Mouse (Mus musculus): ENCODE data around the gene Rps17.

Rps17 gene

DNA sequence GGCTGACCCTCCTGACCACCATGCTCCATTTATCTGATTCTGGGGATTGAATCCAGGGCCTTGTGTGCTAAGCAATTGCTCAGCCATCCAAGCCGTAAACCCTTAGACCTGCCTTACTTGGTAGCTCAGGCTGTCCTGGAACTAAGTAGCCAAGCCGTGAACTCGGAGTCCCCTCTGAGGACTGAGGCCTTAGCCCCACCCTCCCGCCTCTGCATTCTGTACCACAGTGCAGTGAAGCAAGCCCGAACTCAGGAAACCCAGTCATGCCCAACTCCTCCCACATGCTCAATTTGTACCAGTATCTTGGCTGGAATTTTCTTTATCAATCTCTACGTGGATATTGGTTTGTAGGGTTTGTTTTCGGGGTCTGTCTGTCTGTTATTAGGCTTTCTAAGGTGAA is 13.2 kb downstream of the Rps17 start:
- no peak for DNase-seq (ENCODE audit: low spot score in 2 of 2)

DNA sequence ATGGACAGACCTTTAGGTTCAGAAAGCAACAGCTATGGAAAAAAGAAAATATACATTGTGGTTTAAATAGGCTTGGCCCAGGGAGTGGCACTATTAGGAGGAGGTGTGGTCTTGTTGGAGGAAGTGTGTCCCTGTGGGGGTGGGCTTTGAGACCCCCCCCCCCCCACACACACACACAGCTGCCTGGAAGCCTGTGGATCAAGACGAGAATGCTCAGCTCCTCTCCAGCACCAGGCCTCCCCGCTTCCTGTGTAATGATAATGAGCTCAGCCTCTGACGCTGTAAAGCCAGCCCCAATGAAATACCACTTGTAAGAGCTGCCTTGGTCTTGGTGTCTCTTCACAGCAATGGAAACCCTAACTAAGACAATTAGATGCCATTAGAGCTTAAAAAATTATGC is 14.3 kb downstream of the Rps17 start:
- no peak for DNase-seq (ENCODE audit: low spot score in 2 of 2)

DNA sequence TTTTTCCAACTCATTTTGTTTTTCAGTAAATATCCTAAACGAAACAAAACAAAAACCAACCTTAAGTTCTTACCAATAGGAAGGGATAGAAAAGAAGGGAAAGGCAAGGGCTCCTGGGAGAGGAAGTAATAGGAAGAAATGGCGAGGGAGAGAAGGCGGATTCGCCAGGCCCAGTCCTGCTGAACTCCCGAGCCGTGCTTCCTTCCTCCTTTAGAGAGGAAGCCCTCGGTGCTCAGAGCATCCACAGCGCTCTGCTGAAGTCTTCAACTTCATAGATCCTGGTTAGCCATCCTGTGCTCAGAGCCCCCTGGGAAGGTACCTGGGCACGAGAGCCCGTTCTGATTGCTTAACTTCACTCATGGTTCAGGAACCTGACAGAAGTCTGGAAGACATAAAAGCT is 17.4 kb downstream of the Rps17 start:
- no peak for DNase-seq (ENCODE audit: low spot score in 2 of 2)

DNA sequence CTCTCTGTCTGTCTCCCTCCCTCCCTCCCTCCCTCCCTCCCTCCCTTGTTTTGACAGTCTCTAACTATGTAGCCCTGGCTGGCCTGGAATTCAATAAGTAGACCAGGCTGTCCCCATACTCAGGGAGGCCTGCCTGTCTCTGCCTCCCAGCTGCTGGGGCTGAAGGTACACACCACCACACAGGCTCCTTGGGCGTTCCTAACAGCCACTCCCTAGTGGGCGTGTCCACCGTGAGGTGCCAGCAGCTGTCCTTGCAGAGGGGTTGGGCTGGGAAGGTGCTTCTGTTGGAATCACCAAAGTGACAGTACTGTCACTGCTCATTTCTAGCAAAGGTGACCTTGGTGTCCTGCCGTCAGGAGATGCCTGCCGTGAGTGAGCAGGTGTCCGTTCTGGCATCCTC is 18.2 kb downstream of the Rps17 start:
- no peak for DNase-seq (ENCODE audit: low spot score in 2 of 2)

DNA sequence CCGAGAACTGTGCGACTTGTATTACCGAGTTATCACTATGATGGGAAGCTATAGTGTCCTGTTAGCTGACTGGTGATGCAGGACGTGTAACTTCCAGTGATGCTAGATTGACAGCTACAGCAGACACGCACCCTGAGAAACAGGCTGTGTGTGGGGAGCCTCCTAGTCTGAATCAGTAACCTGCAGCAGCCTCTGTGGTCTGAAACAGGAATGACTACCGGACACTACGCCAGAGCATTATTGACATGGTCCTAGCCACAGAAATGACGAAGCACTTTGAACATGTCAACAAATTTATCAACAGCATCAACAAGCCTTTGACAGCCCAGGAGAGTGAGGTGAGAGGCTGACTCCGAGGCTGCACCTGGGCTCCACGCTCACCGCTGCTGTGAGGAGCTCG is 19.0 kb downstream of the Rps17 start:
- no peak for DNase-seq (ENCODE audit: low spot score in 2 of 2)

DNA sequence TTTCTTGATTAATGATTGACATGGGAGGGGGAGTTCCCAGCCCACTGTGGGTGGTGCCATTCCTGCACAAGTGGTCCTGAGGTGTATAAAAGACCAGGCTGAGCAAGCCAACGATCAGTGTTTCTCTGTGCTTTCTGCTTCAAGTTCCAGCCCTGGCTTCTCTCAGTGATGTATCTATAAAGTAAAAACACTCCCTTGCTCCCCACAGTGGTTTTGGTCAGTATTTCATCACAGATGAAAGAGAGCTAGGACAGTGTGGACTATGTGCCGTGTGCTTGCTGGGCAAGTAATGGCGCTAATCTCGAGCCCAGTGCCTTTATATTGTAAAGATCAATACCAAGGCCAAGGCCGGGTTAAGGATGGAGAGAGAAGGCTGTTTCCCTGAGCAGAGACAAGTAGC is 23.3 kb downstream of the Rps17 start:
- DNase-seq (ENCODE audit: low spot score in 2 of 2): no peak

DNA sequence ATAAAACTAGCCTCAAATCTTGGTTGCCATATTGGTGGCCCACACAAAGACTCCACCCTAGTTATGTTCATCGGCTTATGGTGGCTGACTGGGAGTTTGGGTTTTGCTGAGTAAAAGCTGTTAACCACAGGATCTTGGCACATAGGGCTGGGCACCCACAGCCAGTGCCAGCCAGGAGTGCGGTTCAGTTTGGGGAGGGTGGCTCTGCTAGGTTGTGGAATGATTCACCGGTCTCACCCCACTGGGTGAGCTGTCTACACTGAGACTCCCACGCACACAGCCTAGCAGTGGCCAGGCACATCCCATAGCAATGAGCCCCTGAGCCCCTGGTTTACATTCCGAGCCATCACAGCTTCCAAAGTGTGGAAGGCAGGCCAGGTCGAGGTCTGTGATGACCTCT is 25.3 kb downstream of the Rps17 start:
- no peak for DNase-seq (ENCODE audit: low spot score in 2 of 2)

DNA sequence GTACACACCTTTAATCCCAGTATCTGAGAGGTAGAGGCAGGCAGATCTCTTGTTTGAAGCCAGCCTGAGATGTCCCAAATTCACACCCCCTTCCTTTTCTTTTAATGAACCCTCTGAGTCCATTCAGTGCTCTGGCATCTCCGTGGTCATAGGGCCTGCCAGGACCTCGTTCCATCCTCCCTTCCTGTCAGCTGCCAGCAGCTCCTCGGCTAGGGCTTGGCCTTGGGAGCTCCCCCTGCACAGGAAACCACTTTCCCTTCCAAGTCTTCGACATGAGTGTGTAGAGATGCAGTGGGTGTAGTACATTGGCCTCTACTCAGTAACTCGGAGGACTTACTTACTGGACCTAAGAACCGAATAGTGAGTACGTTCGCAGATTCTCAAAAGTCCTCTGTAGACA is 29.5 kb downstream of the Rps17 start:
- no peak for DNase-seq (ENCODE audit: low spot score in 2 of 2)

DNA sequence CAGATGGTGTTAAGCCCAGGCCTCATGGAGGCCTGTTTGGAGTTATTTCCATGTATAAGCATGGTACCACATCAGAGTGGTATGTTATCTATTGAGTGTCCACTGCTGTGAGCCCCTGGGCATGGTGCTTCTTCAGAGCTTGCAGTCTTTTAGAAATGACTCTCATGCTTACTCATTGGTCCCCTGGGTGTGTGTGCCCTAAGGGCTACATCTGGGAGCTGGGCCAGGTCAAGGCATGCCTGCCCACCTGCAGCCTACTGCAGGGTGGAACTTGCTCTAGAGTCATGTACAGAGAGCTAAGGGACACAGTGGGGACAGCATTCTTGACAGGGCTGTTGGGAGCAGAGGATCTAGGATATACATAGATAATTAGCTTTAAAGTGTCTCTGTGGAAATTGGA is 33.5 kb downstream of the Rps17 start:
- DNase-seq (ENCODE audit: low spot score in 2 of 2): no peak

DNA sequence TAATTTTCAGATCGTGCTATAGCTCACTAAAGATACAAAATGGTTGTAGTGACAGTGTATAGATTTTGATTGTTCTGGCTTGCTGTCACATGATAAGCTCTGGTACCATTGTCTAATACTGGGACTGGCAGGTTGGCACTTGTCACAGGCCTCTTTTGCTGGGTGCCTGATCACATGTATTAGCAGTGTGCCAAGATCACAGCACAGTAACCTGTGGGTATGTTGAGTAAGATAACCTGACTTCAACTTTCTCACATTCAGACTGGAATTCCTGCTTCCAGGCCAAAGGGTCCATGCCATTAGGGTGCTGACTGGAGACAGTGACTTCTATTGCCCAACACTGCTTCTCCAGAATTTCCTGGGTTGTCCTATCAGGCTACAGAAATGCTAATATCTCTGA is 33.9 kb downstream of the Rps17 start:
- no peak for DNase-seq (ENCODE audit: low spot score in 2 of 2)

DNA sequence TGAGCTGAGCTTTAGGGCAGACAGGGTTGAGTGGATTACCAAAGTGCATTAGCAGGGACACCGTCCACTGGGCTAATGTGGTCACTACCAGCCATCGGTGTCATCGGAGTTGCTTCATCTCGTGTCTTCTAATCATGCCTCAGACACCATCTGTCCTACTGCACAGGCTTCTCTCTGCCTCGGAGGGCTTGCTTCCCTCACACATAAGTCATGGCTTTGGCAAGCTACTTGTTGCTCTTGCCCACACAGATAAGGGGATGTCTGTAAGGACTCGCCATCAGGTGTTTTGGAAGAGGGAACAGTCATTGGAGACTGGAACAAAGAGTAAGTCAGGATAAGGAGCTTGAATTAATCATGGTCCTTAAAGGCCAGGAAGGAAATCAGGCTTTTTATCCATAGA is 35.8 kb downstream of the Rps17 start:
- DNase-seq (ENCODE audit: low spot score in 2 of 2): no peak

DNA sequence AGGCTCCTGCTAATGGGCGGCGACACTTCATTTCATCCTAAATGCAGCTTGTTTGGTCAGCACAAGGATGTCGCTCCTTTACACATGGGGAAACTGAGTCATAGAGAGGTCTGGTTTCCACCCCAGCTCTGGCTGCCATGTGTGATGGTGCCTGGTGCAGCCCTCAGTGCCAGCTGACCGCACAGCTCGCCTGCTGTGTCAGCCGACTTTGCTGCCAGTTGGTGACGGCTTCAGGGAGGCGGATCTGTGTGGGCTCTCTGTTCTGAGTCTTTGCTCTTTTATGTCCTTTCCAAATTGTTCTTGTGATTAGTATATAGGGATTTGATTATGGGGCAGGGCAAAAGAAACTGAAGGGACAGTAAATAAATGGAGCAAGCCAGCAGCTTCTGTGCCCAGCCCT is 37.3 kb downstream of the Rps17 start:
- no peak for DNase-seq (ENCODE audit: low spot score in 2 of 2)

DNA sequence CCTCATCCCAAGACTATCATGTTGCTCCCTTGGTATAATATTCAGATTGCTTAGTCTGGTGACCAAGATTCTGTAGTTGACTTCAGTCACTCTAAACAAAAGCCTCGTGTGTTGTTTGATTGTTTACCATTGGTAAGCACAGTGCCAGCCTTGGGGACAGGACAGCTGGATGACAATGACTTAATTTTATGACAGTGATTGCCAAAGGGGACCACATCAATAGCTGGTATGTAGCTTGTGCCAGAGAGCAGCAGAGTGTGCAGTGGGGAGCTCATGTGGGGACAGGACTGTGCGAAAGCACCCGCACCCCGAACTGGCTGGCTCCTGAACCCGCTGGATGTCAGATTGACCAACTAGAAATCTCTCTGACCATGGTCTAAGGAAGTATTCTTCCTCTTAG is 40.4 kb downstream of the Rps17 start:
- DNase-seq (ENCODE audit: low spot score in 2 of 2): no peak

DNA sequence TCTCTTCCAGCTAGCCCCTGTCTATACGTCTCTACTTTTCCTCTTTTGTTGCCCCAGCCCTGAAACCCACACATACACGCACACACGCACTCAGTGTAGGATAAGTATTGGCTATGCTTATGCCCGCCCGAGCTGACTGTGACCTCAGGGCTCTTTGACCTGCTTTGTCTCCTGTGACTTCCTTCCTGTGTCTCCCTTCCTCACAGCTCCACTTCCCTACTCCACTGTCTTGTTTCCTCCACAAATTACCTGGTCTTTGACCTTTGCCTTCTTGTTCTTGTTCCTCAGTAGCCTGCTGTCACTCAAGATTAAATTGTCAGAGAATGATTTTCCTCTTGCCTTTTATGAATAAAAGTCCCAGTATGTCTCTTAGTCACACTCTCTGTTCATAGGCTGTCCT is 41.0 kb downstream of the Rps17 start:
- no peak for DNase-seq (ENCODE audit: low spot score in 2 of 2)

DNA sequence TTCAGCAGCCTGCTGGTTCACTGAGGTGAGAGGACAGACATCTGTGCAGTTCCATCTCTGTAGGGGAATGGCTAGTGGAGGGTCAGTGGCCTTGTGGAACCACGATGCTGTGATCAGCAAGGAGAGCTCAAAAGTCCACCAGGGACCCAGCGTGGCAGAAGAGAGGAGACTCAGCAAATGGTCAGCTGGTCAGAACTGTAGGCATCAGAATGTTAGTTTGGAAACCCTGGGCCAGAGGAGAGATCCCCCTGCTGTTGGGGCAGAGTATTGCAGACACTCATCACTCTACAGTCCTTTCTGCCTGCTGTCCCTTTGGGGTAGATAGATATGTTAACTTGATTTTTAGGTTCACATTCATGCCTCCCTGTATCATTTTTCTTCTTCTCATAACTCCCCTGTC is 41.4 kb downstream of the Rps17 start:
- DNase-seq (ENCODE audit: low spot score in 2 of 2): peak in 1 of 2 experiments; percentile 20

DNA sequence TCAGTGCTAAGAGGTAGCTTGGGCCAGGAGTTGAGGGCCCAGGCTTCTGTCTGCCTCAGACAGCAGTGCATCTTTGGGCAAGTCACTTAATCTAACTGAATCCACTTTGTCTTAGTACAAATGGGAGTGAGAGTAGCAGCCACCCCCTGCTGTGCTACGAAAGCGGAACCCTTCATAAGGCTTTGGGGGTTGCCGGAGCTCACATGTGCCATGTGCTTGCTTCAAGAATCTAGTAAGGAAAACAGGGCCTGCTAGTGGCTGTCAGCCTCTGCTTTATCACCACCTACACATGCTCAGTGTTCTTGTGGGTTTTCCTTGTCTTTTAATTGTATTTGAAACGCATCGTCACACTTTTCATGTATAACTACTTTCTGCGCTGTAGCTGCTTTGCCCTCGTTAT is 43.7 kb downstream of the Rps17 start:
- no peak for DNase-seq (ENCODE audit: low spot score in 2 of 2)

DNA sequence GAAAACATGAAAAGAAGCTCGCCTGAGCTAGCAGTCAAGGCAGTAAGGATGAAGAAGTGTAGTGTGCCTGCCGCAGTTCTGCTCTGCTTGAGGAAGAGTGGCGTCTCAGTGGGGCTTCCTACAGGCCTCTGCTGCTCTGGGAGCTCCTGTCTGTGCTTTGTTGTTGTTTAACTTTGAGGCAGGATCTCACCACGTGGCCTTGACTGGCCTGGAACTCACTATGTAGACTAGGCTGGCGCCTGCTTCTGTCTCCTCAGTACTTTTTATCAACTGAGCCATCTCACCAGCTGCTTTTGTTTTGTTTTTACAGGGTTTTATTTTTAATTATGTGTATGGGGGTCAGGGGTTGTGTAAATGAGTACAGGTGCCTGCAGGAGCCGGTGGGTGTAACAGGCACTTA is 46.8 kb downstream of the Rps17 start:
- DNase-seq (ENCODE audit: low spot score in 2 of 2): no peak

DNA sequence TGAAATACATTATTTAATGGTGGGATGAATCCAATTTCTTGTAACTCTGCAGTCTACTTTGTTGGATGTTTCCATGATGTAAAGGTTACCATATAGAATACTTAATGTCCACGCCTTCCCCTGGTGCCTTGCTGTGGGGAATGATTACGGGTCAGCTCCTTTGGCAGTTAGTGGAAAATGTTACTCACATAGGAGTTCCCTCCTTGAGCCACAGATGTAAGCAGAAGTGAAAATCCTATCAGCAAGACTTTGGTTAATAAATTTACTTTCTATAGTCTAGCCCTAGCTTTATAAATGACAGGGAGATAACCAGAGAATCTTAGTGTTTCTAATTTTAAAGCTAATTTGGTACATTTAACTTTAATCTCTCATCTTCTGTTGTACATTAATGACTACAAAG is 49.9 kb downstream of the Rps17 start:
- DNase-seq (ENCODE audit: low spot score in 2 of 2): no peak

Measured in thymus, postnatal 10 days (tissue).